Mouse (Mus musculus) liver, embryonic 12.5 days (tissue): ENCODE measurements at regions not wholly inside any gene's neighbourhood (a gene's known extent, or its start where the extent isn't known, plus 50 kb on each side); places are given as distances from the start of the nearest gene placed in this dataset.

Experiments used
- ATAC-seq: fragments of 200-750 bp; cut with Nextera tagmentation; 2 replicates; pipeline ENCODE4 v1.8.0; 2017; ENCODE audit warnings: moderate number of reproducible peaks, mild to moderate bottlenecking, moderate library complexity
- H3K27ac ChIP-seq: fragments of 300-500 bp; sonication (generic); 2 replicates; pipeline ENCODE4 v1.5.1; 2016; ENCODE audit warnings: mild to moderate bottlenecking
- H3K27me3 ChIP-seq: fragments of 300-500 bp; sonication (generic); replicated peaks from 2 replicates; pipeline ENCODE4 v1.6.1; 2016; ENCODE audit warnings: mild to moderate bottlenecking, moderate library complexity
- H3K36me3 ChIP-seq: fragments of 300-500 bp; sonication (generic); 2 replicates; pipeline ENCODE4 v1.6.1; 2016; ENCODE audit warnings: mild to moderate bottlenecking, moderate library complexity
- H3K4me1 ChIP-seq: fragments of 300-500 bp; sonication (generic); 2 replicates; pipeline ENCODE4 v1.6.1; 2016
- H3K4me2 ChIP-seq: fragments of 300-500 bp; sonication (generic); 2 replicates; pipeline ENCODE4 v1.6.1; 2016; ENCODE audit warnings: mild to moderate bottlenecking, moderate library complexity
- H3K4me3 ChIP-seq: fragments of 300-500 bp; sonication (generic); 2 replicates; pipeline ENCODE4 v1.5.1; 2016; ENCODE audit warnings: mild to moderate bottlenecking, moderate library complexity
- H3K9ac ChIP-seq: fragments of 300-500 bp; sonication (generic); 2 replicates; pipeline ENCODE4 v1.6.1; 2016; ENCODE audit warnings: mild to moderate bottlenecking, moderate library complexity
- H3K9me3 ChIP-seq: fragments of 300-500 bp; sonication (generic); replicated peaks from 2 replicates; pipeline ENCODE4 v1.6.1; 2016; ENCODE audit warnings: mild to moderate bottlenecking, moderate library complexity
- WGBS: fragments of 180-500 bp; shearing (Covaris S2); methylation state at CpG from one replicate; pipeline ENCODE4 v1.1.7; 2016; ENCODE audit not compliant: insufficient replicate concordance; 5-methylcytosine and 5-hydroxymethylcytosine counted together

DNA sequence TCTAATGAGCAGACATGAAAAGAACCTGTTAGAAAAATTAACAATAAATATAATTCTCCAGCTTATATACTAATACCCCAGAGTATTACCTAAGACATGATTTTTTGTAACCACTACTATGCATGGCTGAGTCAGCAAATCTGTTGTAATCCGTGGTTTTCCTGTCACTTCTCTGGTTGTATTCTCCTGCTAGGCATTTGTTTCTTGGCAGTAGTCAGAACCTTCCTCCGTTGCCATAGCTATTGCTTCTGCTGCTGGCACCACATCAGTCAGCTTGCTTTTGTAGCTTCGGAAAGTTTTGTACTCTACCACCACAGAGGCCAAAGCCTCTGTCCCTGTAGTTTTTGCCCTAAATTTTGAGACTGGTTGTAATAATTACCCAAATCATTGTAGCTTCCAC, 381.4 kb upstream of the Dph6 start:
- no peak for ATAC-seq
- Histone ChIP-seq H3K4me2 (no peak overlapping the region), H3K4me1 (no peaks in the 10 kb centered on the region), H3K4me3 (no peak overlapping the region), H3K9me3 (no peaks in the 10 kb centered on the region), H3K27me3 (no peaks in the 10 kb centered on the region), H3K9ac (no peak overlapping the region), H3K27ac (no peak overlapping the region), H3K36me3 (no peaks in the 10 kb centered on the region)
- WGBS, result 51% methylated on average over 3 of the region's 3 CpGs

DNA sequence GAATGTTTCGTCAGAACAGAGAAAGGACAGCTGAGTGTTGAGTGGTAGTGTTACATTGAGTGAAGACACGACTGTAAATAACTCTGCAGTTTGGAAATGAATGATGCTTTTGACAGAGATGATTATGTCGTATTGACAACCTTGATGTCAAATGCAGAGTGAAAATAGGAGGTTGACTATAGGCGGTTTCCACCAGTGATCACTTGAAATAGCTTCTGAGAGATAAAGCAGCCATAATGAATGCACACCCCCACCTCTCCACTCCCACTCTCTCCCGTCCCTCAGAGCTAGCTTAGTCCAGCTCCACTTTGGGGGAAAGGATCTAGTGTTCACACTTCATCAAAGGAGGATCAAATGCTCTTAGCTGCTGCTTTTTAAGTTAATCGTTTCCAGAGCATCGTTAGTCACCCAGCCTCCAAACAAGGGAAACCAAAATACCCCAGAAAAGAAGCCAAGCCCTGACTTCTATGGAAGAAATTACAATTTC, 387.6 kb upstream of the Dph6 start:
- Histone ChIP-seq H3K4me1 (no peaks in the 10 kb centered on the region), H3K9ac (no peak overlapping the region), H3K27ac (no peak overlapping the region), H3K27me3 (no peaks in the 10 kb centered on the region), H3K36me3 (no peaks in the 10 kb centered on the region), H3K4me3 (no peak overlapping the region), H3K9me3 (no peaks in the 10 kb centered on the region), H3K4me2 (no peak overlapping the region)
- WGBS, result 54% methylated on average over 7 of the region's 7 CpGs
- no peak for ATAC-seq

DNA sequence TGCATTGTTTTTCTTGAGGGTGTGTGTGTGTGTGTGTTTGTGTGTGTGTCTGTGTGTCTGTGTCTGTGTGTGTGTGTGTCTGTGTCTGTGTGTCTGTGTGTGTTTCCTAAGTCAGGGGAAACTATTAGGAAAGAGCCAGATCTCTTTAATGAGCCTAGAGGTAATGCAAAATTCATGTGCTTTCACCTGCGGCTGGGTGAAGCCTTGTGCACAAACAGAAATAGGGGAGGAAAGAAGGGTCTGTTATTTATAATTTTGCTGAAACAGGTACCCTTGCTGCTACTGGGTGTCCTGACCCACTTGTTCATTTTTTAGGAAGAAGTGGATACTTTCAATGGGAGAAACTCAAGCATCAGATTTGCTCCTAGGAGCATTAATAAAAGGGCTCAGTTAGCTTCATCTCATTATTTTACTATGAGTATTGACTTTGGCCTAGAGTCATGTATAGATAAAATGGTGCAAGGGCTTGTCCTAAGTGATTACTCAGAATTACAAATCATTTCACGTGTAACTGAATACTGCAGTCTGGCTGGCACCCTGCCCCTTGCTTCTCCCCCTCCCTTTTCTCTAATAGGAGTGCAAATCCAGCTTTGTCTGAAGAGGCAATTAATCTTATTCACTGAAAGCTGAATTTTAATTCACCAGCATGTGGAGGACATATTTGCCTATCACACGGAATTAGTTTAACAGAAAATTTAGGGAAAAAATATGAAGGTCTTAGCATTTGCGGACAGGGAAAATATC, 401.7 kb upstream of the Dph6 start:
- no peak overlapping the region for H3K27ac ChIP-seq
- no peaks in the 10 kb centered on the region for H3K4me1 ChIP-seq
- ATAC-seq, result no peak
- H3K27me3 ChIP-seq, result no peaks in the 10 kb centered on the region
- no peak overlapping the region for H3K9ac ChIP-seq
- WGBS, result 64% methylated on average over 4 of the region's 4 CpGs
- no peak overlapping the region for H3K4me2 ChIP-seq
- no peaks in the 10 kb centered on the region for H3K9me3 ChIP-seq
- no peaks in the 10 kb centered on the region for H3K36me3 ChIP-seq
- no peak overlapping the region for H3K4me3 ChIP-seq

DNA sequence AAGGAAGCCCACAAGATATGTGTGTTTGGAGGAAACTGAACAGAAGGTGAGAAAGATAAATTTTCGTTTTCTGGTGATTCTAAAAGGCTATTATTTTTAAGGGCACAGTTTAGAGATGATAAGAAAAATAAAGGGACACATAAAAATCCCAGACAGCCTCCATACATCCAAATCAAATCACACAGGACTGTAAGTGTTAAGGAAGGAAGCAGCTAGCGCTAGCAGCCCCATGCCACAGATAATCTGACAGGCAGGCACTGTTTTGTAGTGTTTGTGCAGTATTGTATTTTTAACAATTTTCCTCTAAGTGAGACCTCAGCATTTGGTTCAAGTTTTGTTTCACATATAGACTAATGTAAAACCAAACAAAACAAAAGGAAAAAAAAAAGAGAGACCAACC, 402.4 kb upstream of the Dph6 start:
- Histone ChIP-seq H3K4me2 (no peak overlapping the region), H3K4me1 (no peaks in the 10 kb centered on the region), H3K27ac (no peak overlapping the region), H3K9ac (no peak overlapping the region), H3K9me3 (no peaks in the 10 kb centered on the region), H3K4me3 (no peak overlapping the region), H3K27me3 (no peaks in the 10 kb centered on the region), H3K36me3 (no peaks in the 10 kb centered on the region)
- 55% methylated on average over 2 of the region's 2 CpGs for WGBS
- ATAC-seq, result no peak

DNA sequence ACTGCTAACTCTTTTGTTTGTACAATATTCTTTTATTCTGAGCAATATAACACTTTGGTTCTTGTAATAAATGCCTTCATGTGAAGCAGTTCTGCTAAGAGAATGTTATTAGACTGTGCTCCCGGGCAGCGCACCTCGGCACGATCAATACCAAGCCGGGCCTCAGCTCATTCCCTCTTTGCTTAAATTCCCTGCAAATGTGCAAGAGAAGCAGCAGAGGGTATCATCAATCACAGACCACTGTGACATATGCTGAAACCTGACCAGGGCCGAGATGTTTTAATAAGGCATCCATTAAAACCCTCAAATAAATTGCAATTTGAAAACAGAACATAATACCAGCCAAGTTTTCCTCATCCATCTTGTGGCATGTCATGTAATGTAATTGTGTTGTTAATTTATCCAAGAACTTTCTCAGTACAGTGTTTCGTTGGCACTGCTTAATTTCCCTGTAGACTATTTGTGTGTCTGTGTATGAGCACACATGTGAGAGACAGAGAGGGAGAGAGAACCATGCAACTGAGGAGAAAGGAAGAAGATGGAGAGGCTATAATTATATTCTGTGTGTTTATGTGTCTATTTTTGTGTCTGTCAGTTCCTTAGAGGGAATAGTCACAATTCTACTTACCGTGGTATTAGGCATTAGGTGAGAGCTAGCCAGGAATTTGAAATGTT, 412.9 kb upstream of the Dph6 start:
- H3K4me2 ChIP-seq, result no peak overlapping the region
- H3K27me3 ChIP-seq, result no peaks in the 10 kb centered on the region
- no peak overlapping the region for H3K4me3 ChIP-seq
- no peak overlapping the region for H3K9ac ChIP-seq
- no peaks in the 10 kb centered on the region for H3K36me3 ChIP-seq
- ATAC-seq, result no peak
- H3K9me3 ChIP-seq, result no peaks in the 10 kb centered on the region
- H3K27ac ChIP-seq, result no peak overlapping the region
- H3K4me1 ChIP-seq, result no peaks in the 10 kb centered on the region
- 67% methylated on average over 8 of the region's 8 CpGs for WGBS

DNA sequence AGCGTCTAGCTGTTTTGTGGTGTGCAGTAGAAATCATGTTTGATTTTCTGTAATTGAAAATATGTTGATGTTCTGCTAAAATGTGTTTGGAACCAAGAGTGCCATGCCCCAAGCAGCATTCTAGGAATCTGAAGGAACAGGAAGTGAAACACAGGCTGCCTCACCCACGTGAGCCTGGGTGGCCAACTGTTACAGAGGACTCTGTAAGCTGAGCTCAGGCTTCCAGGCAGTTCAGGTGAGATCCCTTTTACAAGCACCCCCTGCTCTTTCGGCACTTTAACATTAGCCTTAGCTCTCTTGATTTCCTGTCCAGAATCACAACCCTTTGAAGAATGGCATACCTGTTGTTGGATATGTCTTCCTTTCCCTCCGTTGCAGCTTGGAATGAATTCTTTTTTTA, 414.9 kb upstream of the Dph6 start:
- H3K9ac ChIP-seq, result no peak overlapping the region
- no peaks in the 10 kb centered on the region for H3K36me3 ChIP-seq
- no peaks in the 10 kb centered on the region for H3K27me3 ChIP-seq
- no peak overlapping the region for H3K4me2 ChIP-seq
- H3K27ac ChIP-seq, result no peak overlapping the region
- ATAC-seq, result no peak
- no peaks in the 10 kb centered on the region for H3K9me3 ChIP-seq
- H3K4me3 ChIP-seq, result no peak overlapping the region
- 56% methylated on average over 4 of the region's 4 CpGs for WGBS
- no peaks in the 10 kb centered on the region for H3K4me1 ChIP-seq

DNA sequence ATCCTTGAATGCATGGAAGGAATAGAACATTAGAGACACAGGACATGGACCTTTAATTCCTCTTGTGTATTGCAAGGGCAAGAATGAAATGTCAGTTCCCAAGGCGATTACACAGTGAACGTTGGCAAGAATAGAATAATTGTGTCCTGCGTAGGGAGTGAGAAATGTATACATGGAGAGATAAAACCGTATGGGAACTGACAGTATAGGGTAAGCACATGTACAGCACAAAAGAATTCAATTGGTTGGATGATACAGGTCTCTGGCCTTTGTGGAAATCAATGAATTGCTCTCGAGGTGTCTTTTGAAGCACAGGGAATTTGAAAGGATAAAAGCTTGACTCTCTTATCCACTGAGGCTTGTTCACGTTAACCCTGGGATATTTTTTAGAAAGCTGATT, 415.4 kb upstream of the Dph6 start:
- no peak overlapping the region for H3K9ac ChIP-seq
- no peaks in the 10 kb centered on the region for H3K27me3 ChIP-seq
- no peaks in the 10 kb centered on the region for H3K4me1 ChIP-seq
- 65% methylated on average over 6 of the region's 6 CpGs for WGBS
- H3K36me3 ChIP-seq, result no peaks in the 10 kb centered on the region
- no peak overlapping the region for H3K27ac ChIP-seq
- no peak for ATAC-seq
- no peaks in the 10 kb centered on the region for H3K9me3 ChIP-seq
- H3K4me3 ChIP-seq, result no peak overlapping the region
- no peak overlapping the region for H3K4me2 ChIP-seq

DNA sequence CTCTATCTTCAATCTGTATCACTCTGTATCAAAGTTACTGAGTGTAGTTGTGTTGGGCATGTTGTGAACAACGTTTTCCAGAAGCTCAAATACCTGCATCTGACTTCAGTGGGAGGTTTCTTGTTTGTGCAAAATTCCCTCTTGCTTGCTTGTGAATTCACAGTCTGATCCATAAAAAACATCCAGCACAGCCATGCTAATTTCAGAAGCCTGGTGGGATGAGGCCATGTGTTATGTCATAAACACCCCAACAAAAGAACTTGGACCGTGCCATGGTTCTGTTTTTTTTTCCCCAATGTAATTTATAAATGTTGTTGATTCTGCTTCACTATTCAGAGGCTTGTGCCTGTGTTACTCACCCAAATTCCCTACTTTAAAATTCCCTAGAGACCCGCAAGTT, 415.9 kb upstream of the Dph6 start:
- H3K27me3 ChIP-seq, result no peaks in the 10 kb centered on the region
- no peaks in the 10 kb centered on the region for H3K9me3 ChIP-seq
- H3K9ac ChIP-seq, result no peak overlapping the region
- H3K4me3 ChIP-seq, result no peak overlapping the region
- H3K36me3 ChIP-seq, result no peaks in the 10 kb centered on the region
- WGBS, result 50% methylated on average over 3 of the region's 3 CpGs
- ATAC-seq, result no peak
- no peak overlapping the region for H3K4me2 ChIP-seq
- no peaks in the 10 kb centered on the region for H3K4me1 ChIP-seq
- H3K27ac ChIP-seq, result no peak overlapping the region

DNA sequence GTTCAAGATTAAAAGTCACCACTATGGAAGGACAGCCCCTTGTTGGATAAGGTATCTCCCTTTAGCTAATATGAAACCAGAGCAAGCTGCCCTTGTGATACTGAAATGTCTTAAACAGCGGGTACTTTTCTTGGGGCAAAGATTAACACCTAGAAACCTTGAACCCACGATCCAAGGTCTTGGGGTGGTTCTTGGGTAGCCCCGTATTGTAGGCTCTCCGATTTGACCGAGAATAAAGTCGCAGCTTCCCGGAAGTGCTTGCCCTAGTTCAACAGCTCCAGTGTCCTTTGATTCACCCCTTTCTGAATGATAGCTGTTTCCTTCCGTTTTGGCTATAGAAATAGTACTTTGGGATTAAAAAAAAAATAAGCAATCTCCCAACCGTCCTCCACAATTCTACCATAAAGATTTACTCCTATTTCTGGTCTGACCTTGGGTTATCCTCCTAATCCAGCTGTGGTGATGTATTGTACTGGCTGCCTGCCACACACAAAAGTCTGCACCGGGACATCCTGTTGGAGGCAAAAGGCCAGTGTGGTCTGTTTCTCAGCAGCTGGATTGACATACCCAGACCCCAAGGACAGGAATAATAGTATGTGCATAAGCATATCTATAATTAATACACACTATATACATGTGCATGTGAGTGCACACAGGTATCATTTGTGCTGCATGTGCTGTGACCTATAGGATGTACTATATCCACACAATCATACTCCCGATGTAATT, 427.0 kb upstream of the Dph6 start:
- 57% methylated on average over 11 of the region's 11 CpGs for WGBS
- H3K36me3 ChIP-seq, result no peaks in the 10 kb centered on the region

DNA sequence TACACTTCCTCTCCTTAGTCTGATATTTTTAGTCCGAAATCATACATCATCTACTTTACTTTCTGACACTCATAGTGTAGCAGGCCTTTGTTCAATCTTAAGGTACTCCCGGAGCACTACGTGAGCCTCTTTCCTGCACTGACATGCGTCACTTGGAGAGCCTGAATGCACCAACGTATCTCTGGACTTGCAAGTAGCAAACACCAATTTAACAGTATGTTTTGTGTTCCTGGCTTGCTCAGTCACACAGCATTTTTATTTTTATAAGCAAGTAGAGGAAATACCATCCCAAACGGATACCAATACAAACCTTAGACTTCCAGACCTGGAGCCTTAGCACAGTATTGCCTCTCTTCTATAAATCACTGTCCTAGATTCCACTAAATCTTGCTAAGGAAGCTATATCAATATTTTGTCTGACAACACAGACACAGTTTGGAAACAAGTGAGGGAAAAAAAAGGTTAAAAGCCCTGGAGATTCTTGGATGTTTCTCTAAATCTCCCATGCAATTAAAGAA, 427.6 kb upstream of the Dph6 start:
- 65% methylated on average over 6 of the region's 6 CpGs for WGBS
- Histone ChIP-seq H3K4me1 (no peaks in the 10 kb centered on the region), H3K9ac (no peak overlapping the region), H3K9me3 (no peaks in the 10 kb centered on the region), H3K27ac (no peak overlapping the region), H3K4me3 (no peak overlapping the region), H3K36me3 (no peaks in the 10 kb centered on the region), H3K4me2 (no peak overlapping the region), H3K27me3 (no peaks in the 10 kb centered on the region)
- no peak for ATAC-seq

More for the DNA sequence above, 427.0 kb upstream of the Dph6 start:
- Histone ChIP-seq H3K27ac (no peak overlapping the region), H3K9me3 (no peaks in the 10 kb centered on the region), H3K4me3 (no peak overlapping the region), H3K9ac (no peak overlapping the region), H3K27me3 (no peaks in the 10 kb centered on the region), H3K4me2 (no peak overlapping the region), H3K4me1 (no peaks in the 10 kb centered on the region)
- no peak for ATAC-seq

DNA sequence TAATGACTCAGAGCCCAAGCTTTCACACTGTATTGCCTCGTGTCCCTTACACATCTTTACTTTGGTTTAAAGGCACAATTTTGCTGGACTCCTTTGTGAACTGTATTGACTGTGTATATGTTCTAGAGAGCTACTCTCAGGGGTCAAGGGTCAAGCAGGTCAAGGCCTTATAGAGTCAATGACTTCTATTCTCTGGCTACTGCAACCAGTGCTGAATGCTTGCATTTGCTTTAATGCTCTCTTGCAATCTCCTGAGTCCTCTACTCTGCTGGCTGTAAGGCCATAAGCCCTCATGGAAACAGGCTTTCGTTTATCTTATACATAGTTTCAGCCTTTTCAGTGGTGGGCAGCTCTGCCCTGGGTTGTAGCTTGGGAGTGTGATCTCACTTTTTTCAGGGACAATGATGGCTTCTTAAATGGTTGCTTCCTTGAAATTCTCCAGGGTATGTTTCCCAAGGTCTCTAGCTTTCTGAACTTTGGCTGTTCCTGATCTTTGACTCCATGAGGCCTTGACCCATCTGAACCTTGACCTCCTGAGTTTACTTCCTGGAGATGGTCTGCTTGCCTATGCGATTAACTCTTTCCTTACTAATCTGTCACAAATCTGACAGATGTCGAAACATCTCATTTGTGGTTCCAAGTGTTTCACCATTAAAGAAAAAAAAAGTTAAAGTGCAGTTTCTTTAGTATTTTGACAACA, 433.8 kb upstream of the Dph6 start:
- no peaks in the 10 kb centered on the region for H3K36me3 ChIP-seq
- H3K4me1 ChIP-seq, result no peaks in the 10 kb centered on the region
- no peak overlapping the region for H3K9ac ChIP-seq
- H3K27me3 ChIP-seq, result no peaks in the 10 kb centered on the region
- H3K27ac ChIP-seq, result no peak overlapping the region
- 52% methylated on average over 4 of the region's 4 CpGs for WGBS
- no peak overlapping the region for H3K4me3 ChIP-seq
- H3K9me3 ChIP-seq, result no peaks in the 10 kb centered on the region
- no peak for ATAC-seq
- H3K4me2 ChIP-seq, result no peak overlapping the region
